ENCODE assay signal across 10 mouse cellular contexts in genomic region chr3:129256283-129256682, GRCm38 (mm10). TPM values are rescaled to one million over a fixed set of nuclear protein-coding genes. Genes with fewer than 3 reads are reported as not detected.
DNase-seq lines count a peak whose midpoint lies in the region; ATAC-seq and TF ChIP-seq lines count a peak whose summit lies in the region.
"Had no signal": no experiment of that assay in that cellular context is flagged by ENCODE, and none has a peak within 500 bp of the region (broad histone marks: within the 10 kb centered on the region; RNA-seq: fewer than 3 reads in every experiment).

No protein-coding gene starts in this region.

- WGBS in heart, embryonic 12.5 days: 45% methylated on average over 19 of the region's 19 CpGs
- WGBS in embryonic facial prominence, embryonic 10.5 days: 50% methylated on average over 19 of the region's 19 CpGs
- 58% methylated on average over 19 of the region's 19 CpGs for WGBS in hindbrain, embryonic 16.5 days
- 59% methylated on average over 19 of the region's 19 CpGs for WGBS in midbrain, postnatal 0 days

- ATAC-seq in heart, embryonic 12.5 days (ENCODE audit: insufficient number of reproducible peaks, low FRiP score): peak; percentile 55; the same call in 1 of the 2 replicates
- peak; percentile 53; the same call in 1 of the 2 replicates for ATAC-seq in hindbrain, embryonic 16.5 days
- ATAC-seq in midbrain, postnatal 0 days (ENCODE audit: low FRiP score): no peak
- no peak for ATAC-seq in monocyte, adult 5-6 weeks (replicated peaks; ENCODE audit: insufficient number of reproducible peaks, low FRiP score, low TSS enrichment, poor library complexity, severe bottlenecking)

- peak overlapping the region; percentile 39 for H3K4me3 ChIP-seq in heart, embryonic 12.5 days
- peak overlapping the region; percentile 45 for H3K4me3 ChIP-seq in embryonic facial prominence, embryonic 10.5 days
- peak overlapping the region; percentile 29 for H3K4me3 ChIP-seq in hindbrain, embryonic 16.5 days (ENCODE audit: low read length)
- H3K4me3 ChIP-seq in midbrain, postnatal 0 days (ENCODE audit: low read depth, low read length): peak overlapping the region; percentile 8; the same call in 1 of the 2 replicates

- H3K36me3 ChIP-seq in heart, embryonic 12.5 days: no peaks in the 10 kb centered on the region
- no peaks in the 10 kb centered on the region for H3K36me3 ChIP-seq in embryonic facial prominence, embryonic 10.5 days (replicated peaks)
- no peaks in the 10 kb centered on the region for H3K36me3 ChIP-seq in hindbrain, embryonic 16.5 days (ENCODE audit: control insufficient read depth, insufficient read depth, low read length)
- H3K36me3 ChIP-seq in midbrain, postnatal 0 days (ENCODE audit: insufficient read depth, low read length): no peaks in the 10 kb centered on the region

- no peak overlapping the region for H3K9ac ChIP-seq in heart, embryonic 12.5 days
- H3K9ac ChIP-seq in hindbrain, embryonic 16.5 days (ENCODE audit: low read depth, low read length): no peak overlapping the region; the same call in 1 of the 2 replicates
- no peak overlapping the region for H3K9ac ChIP-seq in midbrain, postnatal 0 days (replicated peaks; ENCODE audit: low read length, poor library complexity, severe bottlenecking)

- TF ChIP-seq CTCF in midbrain, postnatal 0 days (IDR thresholded peaks at IDR 0.05): 0 out of 2 replicates have a peak, but pooled peaks have one; percentile 1

- intact Hi-C loops in left cerebral cortex, postnatal 14 days (cut with DNase I): no loop called here

- no peak overlapping the region for H3K27ac ChIP-seq in heart, embryonic 12.5 days (ENCODE audit: poor library complexity, severe bottlenecking)
- no peak overlapping the region; the same call in 1 of the 2 replicates for H3K27ac ChIP-seq in embryonic facial prominence, embryonic 10.5 days (replicated peaks)
- no peak overlapping the region for H3K27ac ChIP-seq in hindbrain, embryonic 16.5 days (ENCODE audit: low read depth, low read length)
- no peak overlapping the region for H3K27ac ChIP-seq in midbrain, postnatal 0 days (ENCODE audit: low read depth, low read length)

- H3K4me1 ChIP-seq in heart, embryonic 12.5 days (replicated peaks): 0 out of 2 replicates have a peak, but pooled peaks cover 4% of the 10 kb centered on the region
- H3K4me1 ChIP-seq in embryonic facial prominence, embryonic 10.5 days: peaks cover 3% of the 10 kb centered on the region; the same call in 1 of the 2 replicates
- H3K4me1 ChIP-seq in hindbrain, embryonic 16.5 days (ENCODE audit: control insufficient read depth, insufficient read depth, low read depth, low read length): no peaks in the 10 kb centered on the region
- H3K4me1 ChIP-seq in midbrain, postnatal 0 days (ENCODE audit: insufficient read depth, low read length): no peaks in the 10 kb centered on the region

- peaks cover 3% of the 10 kb centered on the region; the same call in 1 of the 2 replicates for H3K27me3 ChIP-seq in heart, embryonic 12.5 days (replicated peaks)
- peaks cover 4% of the 10 kb centered on the region; the same call in 1 of the 2 replicates for H3K27me3 ChIP-seq in embryonic facial prominence, embryonic 10.5 days (replicated peaks; ENCODE audit: low read depth, poor library complexity, severe bottlenecking)
- no peaks in the 10 kb centered on the region for H3K27me3 ChIP-seq in hindbrain, embryonic 16.5 days (replicated peaks; ENCODE audit: control insufficient read depth, insufficient read depth, low read length)
- H3K27me3 ChIP-seq in midbrain, postnatal 0 days (ENCODE audit: insufficient read depth, low read length): no peaks in the 10 kb centered on the region
- H3K27me3 ChIP-seq: CH12.LX had no signal

- DNase-seq in heart, adult 8-10 months (ENCODE audit: low spot score): no peak
- peak; percentile 12 for DNase-seq in embryonic facial prominence, embryonic 10.5 days (ENCODE audit: low spot score)
- no peak for DNase-seq in midbrain, postnatal 0 days (ENCODE audit: low spot score)
- DNase-seq in gastrocnemius, postnatal 4 days (ENCODE audit: low spot score in 2 of 2): no peak
- DNase-seq in left cerebral cortex, postnatal 14 days (ENCODE audit: low spot score in 2 of 2): no peak
- DNase-seq: layer of hippocampus, adult 9-11 months had no signal

- H3K4me2 ChIP-seq in heart, embryonic 12.5 days: peak overlapping the region; percentile 66
- H3K4me2 ChIP-seq in hindbrain, embryonic 16.5 days (ENCODE audit: low read length): peak overlapping the region; percentile 44
- peak overlapping the region; percentile 20; the same call in 1 of the 2 replicates for H3K4me2 ChIP-seq in midbrain, postnatal 0 days (ENCODE audit: low read depth, low read length, poor library complexity, severe bottlenecking)

- no peaks in the 10 kb centered on the region for H3K9me3 ChIP-seq in heart, embryonic 12.5 days (replicated peaks)
- no peaks in the 10 kb centered on the region for H3K9me3 ChIP-seq in embryonic facial prominence, embryonic 10.5 days
- H3K9me3 ChIP-seq in hindbrain, embryonic 16.5 days (ENCODE audit: control insufficient read depth, low read length): no peaks in the 10 kb centered on the region
- H3K9me3 ChIP-seq in midbrain, postnatal 0 days (ENCODE audit: low read length): no peaks in the 10 kb centered on the region

RNA-seq across cellular contexts. Expression of gene Pitx2, which starts 56.6 kb away (rescaled TPM):
- 39.1 and 41.3 TPM in 2 replicates for polyA plus RNA-seq in heart, embryonic 12.5 days (2016; fragmentation: Nextera tagmentation; extraction: Ambion mirVana)
- 1 to 10 TPM in 1 of 4 experiments, under 1 TPM in 3; 0.57 to 1.4 (median 0.69) TPM for total RNA-seq in heart, adult 8-10 months (2022)
- 41.4 and 43.8 TPM in 2 replicates for polyA plus RNA-seq in embryonic facial prominence, embryonic 10.5 days (2016; fragmentation: Nextera tagmentation; extraction: Ambion mirVana)
- 2.7 and 3.1 TPM in 2 replicates for polyA plus RNA-seq in hindbrain, embryonic 16.5 days (2015; fragmentation: Nextera tagmentation; extraction: Ambion mirVana)
- 10.4 and 13.5 TPM in 2 replicates for total RNA-seq in midbrain, postnatal 0 days (2014; rRNA removed)
- polyA plus RNA-seq in midbrain, postnatal 0 days (2015; fragmentation: Nextera tagmentation; extraction: Ambion mirVana): 28.7 and 29.9 TPM in 2 replicates
- total RNA-seq in gastrocnemius, postnatal 4 days (2021): 10 to 100 TPM; 19.0 to 19.6 TPM
- not detected for total RNA-seq in left cerebral cortex, postnatal 14 days (2021)
- total RNA-seq in monocyte, adult 5-6 weeks (2017): not detected in 3 replicates
- total RNA-seq: CH12.LX had no signal

Comparison
In these comparisons a context has a peak if more than half of its experiments do, and no peak if none do; other contexts are left out.
1. ATAC-seq: peak in heart, embryonic 12.5 days (single experiment) and hindbrain, embryonic 16.5 days (single experiment); none in midbrain, postnatal 0 days (single experiment) and monocyte, adult 5-6 weeks (single experiment).
2. Peak in every context shown above with its lines, with median percentiles within 50 percentile points of each other: H3K4me2 ChIP-seq and H3K4me3 ChIP-seq.